Mouse (Mus musculus): Measurements from ENCODE around the gene Tgfbr3. TPM values are rescaled to one million over a fixed set of nuclear protein-coding genes. Genes with fewer than 3 reads are reported as not detected.

The Tgfbr3 gene
- polyA plus RNA-seq, 1 experiment from 2014 or later, result 7.1 TPM

GRCm38 (mm10) chr5:107102916-107103315 is 186.5 kb downstream of the Tgfbr3 start:
- Histone ChIP-seq H3K36me3 (no peaks in the 10 kb centered on the region), H3K9me3 (replicated peaks) (no peaks in the 10 kb centered on the region), H3K4me3 (replicated peaks) (no peak overlapping the region), H3K9ac (no peak overlapping the region), H3K27ac (no peak overlapping the region), H3K4me1 (replicated peaks) (peaks cover 9% of the 10 kb centered on the region), H3K4me2 (no peak overlapping the region), H3K27me3 (no peaks in the 10 kb centered on the region)
- no peak for ATAC-seq (ENCODE audit: low read depth)
- WGBS (ENCODE audit: insufficient replicate concordance), result 71% methylated on average over 4 of the region's 4 CpGs
- DNase-seq, result no peak

GRCm38 (mm10) chr5:107101684-107102083 is 187.7 kb downstream of the Tgfbr3 start:
- WGBS (ENCODE audit: insufficient replicate concordance), result 72% methylated on average over 4 of the region's 4 CpGs
- Histone ChIP-seq H3K27ac (no peak overlapping the region), H3K4me3 (replicated peaks) (no peak overlapping the region), H3K9ac (no peak overlapping the region), H3K27me3 (no peaks in the 10 kb centered on the region), H3K4me1 (replicated peaks) (peaks cover 21% of the 10 kb centered on the region), H3K9me3 (replicated peaks) (no peaks in the 10 kb centered on the region), H3K4me2 (no peak overlapping the region), H3K36me3 (no peaks in the 10 kb centered on the region)
- no peak for DNase-seq
- no peak for ATAC-seq (ENCODE audit: low read depth)

DNA sequence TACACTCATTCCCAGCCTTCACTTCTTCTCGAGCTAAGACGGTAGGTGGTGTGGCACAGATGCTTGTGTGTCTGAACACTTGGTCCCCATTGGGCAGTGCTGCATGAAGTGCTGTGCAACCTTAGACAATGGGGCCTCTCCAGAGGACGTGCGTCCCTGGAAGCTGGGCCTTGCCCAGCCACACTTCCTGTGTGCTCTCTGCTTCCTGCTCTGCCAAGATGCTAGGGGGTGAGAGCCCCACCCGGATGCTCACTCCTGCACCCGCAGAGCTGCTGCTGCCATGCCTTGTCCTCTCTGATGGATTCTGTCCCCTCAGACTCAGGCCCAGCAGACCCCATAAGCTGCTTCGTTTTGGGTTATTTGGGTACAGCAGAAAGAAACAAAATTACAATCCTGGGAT is 188.3 kb downstream of the Tgfbr3 start:
- H3K9ac ChIP-seq, result no peak overlapping the region
- H3K27ac ChIP-seq, result no peak overlapping the region
- peaks cover 26% of the 10 kb centered on the region for H3K4me1 ChIP-seq (replicated peaks)
- ATAC-seq (ENCODE audit: low read depth) (no peak), DNase-seq (no peak)
- WGBS (ENCODE audit: insufficient replicate concordance), result 42% methylated on average over 7 of the region's 7 CpGs
- no peaks in the 10 kb centered on the region for H3K27me3 ChIP-seq
- no peaks in the 10 kb centered on the region for H3K9me3 ChIP-seq (replicated peaks)
- H3K4me2 ChIP-seq, result no peak overlapping the region
- H3K4me3 ChIP-seq (replicated peaks), result no peak overlapping the region
- H3K36me3 ChIP-seq, result no peaks in the 10 kb centered on the region

DNA sequence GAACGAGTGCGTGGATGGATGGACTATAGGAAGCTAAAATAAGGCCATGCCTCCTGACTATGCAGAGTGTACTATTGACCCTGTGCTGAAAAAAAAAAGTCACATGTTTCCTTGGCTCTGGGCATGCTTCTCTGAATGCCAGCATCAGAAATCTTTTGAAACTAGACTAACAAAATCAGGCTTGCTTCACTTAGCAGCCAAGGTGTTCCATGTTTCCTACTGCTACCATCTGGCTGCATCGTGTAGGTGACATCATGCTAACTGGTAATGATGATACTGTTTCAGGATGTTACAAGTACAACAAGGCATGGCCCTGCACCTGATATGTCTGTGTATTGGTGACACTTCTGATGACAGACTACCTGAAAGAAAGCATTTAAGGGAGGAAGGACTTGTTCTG is 189.8 kb downstream of the Tgfbr3 start:
- WGBS (ENCODE audit: insufficient replicate concordance), result 71% methylated on average over 3 of the region's 3 CpGs
- no peak for ATAC-seq (ENCODE audit: low read depth)
- H3K4me3 ChIP-seq (replicated peaks), result no peak overlapping the region
- no peaks in the 10 kb centered on the region for H3K36me3 ChIP-seq
- DNase-seq, result no peak
- H3K4me2 ChIP-seq, result no peak overlapping the region
- H3K27ac ChIP-seq, result no peak overlapping the region
- no peak overlapping the region for H3K9ac ChIP-seq
- no peaks in the 10 kb centered on the region for H3K27me3 ChIP-seq
- H3K4me1 ChIP-seq (replicated peaks), result peaks cover 26% of the 10 kb centered on the region
- H3K9me3 ChIP-seq (replicated peaks), result no peaks in the 10 kb centered on the region

DNA sequence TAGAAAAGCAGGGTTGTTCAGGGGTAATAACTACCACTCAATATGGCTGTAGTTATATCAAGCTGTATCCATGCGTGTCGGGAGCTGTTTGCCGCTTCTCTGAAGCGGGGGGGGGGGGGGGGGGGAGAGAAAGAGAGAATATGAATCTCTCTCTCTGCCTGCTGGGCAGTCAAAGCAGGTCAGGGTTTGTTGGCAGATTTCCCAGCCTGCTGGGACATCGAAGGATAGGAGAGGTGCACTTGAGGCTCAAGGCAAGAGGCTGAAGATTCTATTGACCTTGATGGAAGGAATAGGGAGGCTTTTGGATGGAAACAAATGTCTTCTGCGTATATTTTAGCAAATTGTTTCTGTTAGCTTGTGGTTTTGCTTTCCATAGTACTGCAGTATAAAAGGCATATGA is 190.4 kb downstream of the Tgfbr3 start:
- Histone ChIP-seq H3K27ac (no peak overlapping the region), H3K4me3 (replicated peaks) (no peak overlapping the region), H3K9me3 (replicated peaks) (no peaks in the 10 kb centered on the region), H3K4me2 (no peak overlapping the region), H3K27me3 (no peaks in the 10 kb centered on the region), H3K4me1 (replicated peaks) (peaks cover 26% of the 10 kb centered on the region), H3K9ac (no peak overlapping the region), H3K36me3 (no peaks in the 10 kb centered on the region)
- 72% methylated on average over 6 of the region's 6 CpGs for WGBS (ENCODE audit: insufficient replicate concordance)
- no peak for DNase-seq
- ATAC-seq (ENCODE audit: low read depth), result no peak

DNA sequence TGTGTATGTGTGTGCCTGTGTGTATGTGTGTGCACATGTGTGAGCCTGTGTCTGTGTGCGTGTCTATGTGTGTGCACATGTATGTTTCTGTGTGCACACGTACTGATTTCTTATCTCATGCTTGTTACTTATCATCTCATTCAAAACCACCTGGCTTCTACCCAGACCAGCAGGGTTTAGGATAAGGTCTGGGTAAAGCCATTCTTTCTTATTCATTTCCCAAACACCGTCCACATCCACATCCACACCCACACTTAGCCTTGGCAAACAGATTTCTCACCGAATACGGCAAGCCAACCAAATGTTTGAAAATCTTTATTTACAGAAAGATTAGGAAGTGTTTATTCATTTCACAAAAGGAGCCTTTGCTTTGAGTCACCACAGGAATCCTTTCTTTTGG is 191.4 kb downstream of the Tgfbr3 start:
- H3K4me2 ChIP-seq, result no peak overlapping the region
- no peak overlapping the region for H3K9ac ChIP-seq
- no peak for DNase-seq
- no peak for ATAC-seq (ENCODE audit: low read depth)
- H3K4me1 ChIP-seq (replicated peaks), result peaks cover 23% of the 10 kb centered on the region
- H3K27ac ChIP-seq, result no peak overlapping the region
- 56% methylated on average over 5 of the region's 5 CpGs for WGBS (ENCODE audit: insufficient replicate concordance)
- H3K27me3 ChIP-seq, result no peaks in the 10 kb centered on the region
- H3K4me3 ChIP-seq (replicated peaks), result no peak overlapping the region
- no peaks in the 10 kb centered on the region for H3K9me3 ChIP-seq (replicated peaks)
- H3K36me3 ChIP-seq, result no peaks in the 10 kb centered on the region

DNA sequence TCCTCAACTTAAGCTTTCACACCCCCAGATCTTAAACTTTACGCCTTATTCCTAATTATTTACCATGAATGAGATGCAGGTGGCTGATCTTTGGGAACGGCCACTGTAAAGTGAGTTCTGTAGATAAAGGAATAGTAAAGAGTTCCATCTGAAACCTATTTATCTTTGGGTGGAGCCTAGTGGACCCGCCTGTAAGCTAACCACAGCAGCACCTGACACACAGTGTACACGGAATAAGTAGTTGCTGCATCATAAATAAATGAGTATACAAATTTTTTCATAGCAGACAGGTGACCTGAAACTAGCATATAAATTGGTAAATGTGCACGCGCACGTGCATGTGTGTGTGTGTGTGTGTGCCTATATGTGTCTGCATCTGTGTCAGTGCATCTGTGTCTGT is 192.1 kb downstream of the Tgfbr3 start:
- Histone ChIP-seq H3K27me3 (no peaks in the 10 kb centered on the region), H3K4me2 (no peak overlapping the region), H3K36me3 (no peaks in the 10 kb centered on the region), H3K27ac (no peak overlapping the region), H3K4me1 (replicated peaks) (peaks cover 25% of the 10 kb centered on the region), H3K9ac (no peak overlapping the region), H3K4me3 (replicated peaks) (no peak overlapping the region), H3K9me3 (replicated peaks) (no peaks in the 10 kb centered on the region)
- ATAC-seq (ENCODE audit: low read depth) (0 out of 2 replicates have a peak, but pooled peaks have one; percentile 58), DNase-seq (no peak)
- WGBS (ENCODE audit: insufficient replicate concordance), result 54% methylated on average over 7 of the region's 7 CpGs

DNA sequence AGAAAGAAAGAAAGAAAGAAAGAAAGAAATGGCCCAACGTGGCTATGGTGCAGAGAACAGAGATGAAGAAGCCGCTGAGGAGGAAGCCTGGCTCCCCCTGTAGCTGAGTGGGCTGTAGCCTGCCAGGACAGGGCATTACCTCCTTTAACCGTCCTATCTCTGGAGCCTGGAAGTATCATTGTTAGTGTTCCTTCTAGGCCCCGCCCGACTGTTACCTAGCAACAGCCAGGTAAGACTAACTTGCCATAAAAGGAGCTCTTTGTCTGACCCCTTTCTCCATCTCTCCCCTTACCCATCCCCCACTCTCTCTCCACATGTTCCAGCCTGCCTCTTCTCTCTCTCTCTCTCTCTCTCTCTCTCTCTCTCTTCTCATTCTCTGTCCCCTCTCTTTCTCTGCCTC is 195.2 kb downstream of the Tgfbr3 start:
- H3K4me3 ChIP-seq (replicated peaks), result no peak overlapping the region
- H3K4me1 ChIP-seq (replicated peaks), result peaks cover 25% of the 10 kb centered on the region
- no peak for ATAC-seq (ENCODE audit: low read depth)

DNA sequence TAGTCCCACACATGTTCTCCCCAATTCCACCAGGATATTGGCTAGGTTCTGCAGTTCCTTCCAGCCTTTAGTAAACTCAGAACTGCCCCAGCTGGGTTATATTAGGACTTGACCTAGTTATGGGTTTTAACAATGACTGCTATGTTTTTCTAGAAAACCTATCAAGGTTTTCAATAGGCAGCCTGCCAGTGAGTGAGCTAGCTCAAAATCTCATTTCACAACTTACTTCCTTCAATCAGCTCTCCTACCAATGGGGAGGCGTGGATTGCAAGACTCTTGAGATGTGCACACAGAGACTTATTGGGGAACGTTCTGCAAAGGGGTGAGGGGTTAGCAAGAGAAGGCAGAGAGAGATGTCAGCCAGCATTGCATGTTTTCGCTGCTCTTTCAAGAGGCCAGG is 196.2 kb downstream of the Tgfbr3 start:
- no peaks in the 10 kb centered on the region for H3K27me3 ChIP-seq
- H3K36me3 ChIP-seq, result no peaks in the 10 kb centered on the region
- no peak overlapping the region for H3K9ac ChIP-seq
- H3K4me3 ChIP-seq (replicated peaks), result no peak overlapping the region
- no peak overlapping the region for H3K4me2 ChIP-seq
- H3K4me1 ChIP-seq (replicated peaks), result peaks cover 25% of the 10 kb centered on the region
- ATAC-seq (ENCODE audit: low read depth), result no peak
- H3K27ac ChIP-seq, result no peak overlapping the region
- H3K9me3 ChIP-seq (replicated peaks), result no peaks in the 10 kb centered on the region
- 54% methylated on average over 3 of the region's 3 CpGs for WGBS (ENCODE audit: insufficient replicate concordance)
- DNase-seq, result no peak

More for the DNA sequence above, 195.2 kb downstream of the Tgfbr3 start:
- H3K27ac ChIP-seq, result no peak overlapping the region
- no peaks in the 10 kb centered on the region for H3K27me3 ChIP-seq
- H3K4me2 ChIP-seq, result no peak overlapping the region
- no peak for DNase-seq
- H3K9ac ChIP-seq, result no peak overlapping the region
- no peaks in the 10 kb centered on the region for H3K36me3 ChIP-seq
- 43% methylated on average over 5 of the region's 5 CpGs for WGBS (ENCODE audit: insufficient replicate concordance)
- H3K9me3 ChIP-seq (replicated peaks), result no peaks in the 10 kb centered on the region

GRCm38 (mm10) chr5:107092137-107092536 is 197.3 kb downstream of the Tgfbr3 start:
- WGBS (ENCODE audit: insufficient replicate concordance), result 19% methylated on average over 8 of the region's 8 CpGs
- H3K4me3 ChIP-seq (replicated peaks), result no peak overlapping the region
- peaks cover 16% of the 10 kb centered on the region for H3K4me1 ChIP-seq (replicated peaks)
- no peak overlapping the region for H3K9ac ChIP-seq
- H3K27me3 ChIP-seq, result no peaks in the 10 kb centered on the region
- no peak overlapping the region for H3K4me2 ChIP-seq
- ATAC-seq (ENCODE audit: low read depth) (no peak), DNase-seq (no peak)
- H3K36me3 ChIP-seq, result no peaks in the 10 kb centered on the region
- H3K27ac ChIP-seq, result no peak overlapping the region
- H3K9me3 ChIP-seq (replicated peaks), result no peaks in the 10 kb centered on the region

DNA sequence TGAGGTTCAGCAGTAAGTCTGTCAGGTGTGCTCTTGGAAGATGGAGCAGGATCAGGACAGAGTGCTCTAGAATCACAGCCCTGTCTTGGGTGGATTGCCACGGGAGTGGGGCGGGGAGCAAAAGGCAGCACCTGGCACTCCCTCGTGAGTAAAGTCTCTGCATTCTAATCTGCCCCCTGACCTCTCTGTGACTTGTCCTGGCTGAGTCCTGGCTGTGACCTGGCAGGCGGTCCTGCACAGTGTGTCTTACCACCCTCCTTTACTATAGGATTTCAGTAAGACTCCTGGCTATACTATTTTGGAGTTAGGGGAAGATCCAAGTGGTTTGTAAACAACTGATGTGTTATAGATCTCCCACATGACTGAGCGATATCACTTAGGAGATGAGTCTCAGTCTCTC is 199.5 kb downstream of the Tgfbr3 start:
- H3K9me3 ChIP-seq (replicated peaks), result no peaks in the 10 kb centered on the region
- H3K4me2 ChIP-seq, result no peak overlapping the region
- DNase-seq (no peak), ATAC-seq (ENCODE audit: low read depth) (no peak)
- no peak overlapping the region for H3K4me3 ChIP-seq (replicated peaks)
- no peak overlapping the region for H3K9ac ChIP-seq
- H3K36me3 ChIP-seq, result no peaks in the 10 kb centered on the region
- no peak overlapping the region for H3K27ac ChIP-seq
- WGBS (ENCODE audit: insufficient replicate concordance), result 52% methylated on average over 5 of the region's 5 CpGs
- peaks cover 6% of the 10 kb centered on the region for H3K4me1 ChIP-seq (replicated peaks)
- no peaks in the 10 kb centered on the region for H3K27me3 ChIP-seq

DNA sequence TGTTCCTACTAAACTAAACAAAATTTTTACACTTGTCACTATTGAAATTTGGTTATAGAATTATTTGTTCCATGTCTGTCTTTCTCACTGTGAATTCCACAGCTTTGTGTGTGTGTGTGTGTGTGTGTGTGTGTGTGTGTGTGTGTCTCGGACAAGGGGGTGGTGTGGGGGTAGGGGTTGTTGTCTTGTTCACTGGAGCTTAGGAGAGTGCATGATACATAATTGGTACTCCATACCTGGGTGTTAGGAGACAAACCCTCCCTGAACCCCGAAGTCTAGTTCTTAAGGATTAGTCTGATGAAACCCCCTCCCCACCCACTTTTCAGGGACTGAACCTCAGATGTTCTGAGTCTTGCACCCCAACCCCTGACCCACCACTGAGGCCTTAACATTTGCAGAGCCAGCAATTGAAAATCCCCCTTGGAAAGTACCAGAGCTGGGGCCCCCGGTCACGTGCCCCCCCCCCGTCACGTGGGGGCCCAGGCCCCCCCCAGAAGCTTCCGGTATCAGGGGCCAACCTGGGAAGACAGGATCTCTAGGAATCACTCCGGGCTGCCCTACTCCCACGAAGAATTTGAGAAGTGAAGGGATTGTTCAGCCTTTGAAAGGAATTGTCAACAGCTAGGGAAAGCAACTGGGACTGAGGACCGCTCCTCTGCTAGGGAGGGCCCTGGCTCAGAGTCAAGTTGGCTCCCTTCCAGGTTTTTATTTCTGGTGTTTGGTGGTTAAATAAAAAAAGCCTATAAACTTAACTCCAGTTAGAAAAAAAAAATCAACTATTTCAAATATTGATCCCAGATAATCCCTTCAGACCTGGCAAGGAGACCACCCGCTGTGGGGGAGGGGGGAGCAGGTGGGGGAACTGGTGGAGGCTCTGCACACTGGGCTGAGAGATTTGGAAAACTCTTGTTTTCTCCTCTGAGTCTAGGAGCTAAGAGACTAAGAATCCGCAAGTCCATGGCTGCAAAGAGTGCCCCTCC is 201.3 kb downstream of the Tgfbr3 start:
- ATAC-seq (ENCODE audit: low read depth), result no peak
- Histone ChIP-seq H3K27me3 (no peaks in the 10 kb centered on the region), H3K4me1 (replicated peaks) (peaks cover 6% of the 10 kb centered on the region), H3K9me3 (replicated peaks) (no peaks in the 10 kb centered on the region), H3K9ac (no peak overlapping the region), H3K36me3 (no peaks in the 10 kb centered on the region), H3K4me3 (replicated peaks) (no peak overlapping the region), H3K27ac (peak overlapping the region; percentile 47), H3K4me2 (no peak overlapping the region)
- DNase-seq, result no peak
- 54% methylated on average over 12 of the region's 12 CpGs for WGBS (ENCODE audit: insufficient replicate concordance)

All from liver, embryonic 13.5 days (tissue).